ENCODE assay signal across 8 mouse cellular contexts in genomic region chr2:157605025-157605675, GRCm38 (mm10). TPM values are rescaled to one million over a fixed set of nuclear protein-coding genes. Genes with fewer than 3 reads are reported as not detected.
DNase-seq lines count a peak whose midpoint lies in the region; ATAC-seq lines count a peak whose summit lies in the region.

No protein-coding gene starts in this region.

- no peak overlapping the region for H3K4me3 ChIP-seq in limb, embryonic 11.5 days (ENCODE audit: low read depth, low read length)
- no peak overlapping the region for H3K4me3 ChIP-seq in stomach, embryonic 14.5 days (ENCODE audit: low read depth, low read length)

- H3K27me3 ChIP-seq in limb, embryonic 11.5 days (ENCODE audit: control insufficient read depth, insufficient read depth, low read length), result no peaks in the 10 kb centered on the region
- no peaks in the 10 kb centered on the region for H3K27me3 ChIP-seq in stomach, embryonic 14.5 days (ENCODE audit: control insufficient read depth, insufficient read depth, low read length)

- intact Hi-C loops in gastrocnemius, postnatal 36 days (cut with DNase I), result loop anchor here (2.0 to 5.0 kb wide), 3 partner anchors 337 to 602 kb away; no protein-coding TSS in a partner anchor

- 5% methylated on average over 18 of the region's 18 CpGs for WGBS in limb, embryonic 11.5 days
- WGBS in stomach, embryonic 14.5 days, result 5% methylated on average over 18 of the region's 18 CpGs

- no peak overlapping the region for H3K9ac ChIP-seq in limb, embryonic 11.5 days (ENCODE audit: low read length)
- H3K9ac ChIP-seq in stomach, embryonic 14.5 days (replicated peaks; ENCODE audit: low read depth, low read length), result 0 out of 2 replicates have a peak overlapping the region, but pooled peaks have one; percentile 4

- no peaks in the 10 kb centered on the region for H3K36me3 ChIP-seq in limb, embryonic 11.5 days (ENCODE audit: control insufficient read depth, insufficient read depth, low read length)
- H3K36me3 ChIP-seq in stomach, embryonic 14.5 days (ENCODE audit: control insufficient read depth, insufficient read depth, low read length), result no peaks in the 10 kb centered on the region

- no peaks in the 10 kb centered on the region for H3K9me3 ChIP-seq in limb, embryonic 11.5 days (ENCODE audit: control insufficient read depth, low read length)
- H3K9me3 ChIP-seq in stomach, embryonic 14.5 days (ENCODE audit: control insufficient read depth, low read depth, low read length), result no peaks in the 10 kb centered on the region

- no peak overlapping the region for H3K4me2 ChIP-seq in limb, embryonic 11.5 days (ENCODE audit: low read depth, severe bottlenecking)
- H3K4me2 ChIP-seq in stomach, embryonic 14.5 days (replicated peaks; ENCODE audit: low read depth, low read length), result no peak overlapping the region

- no peak overlapping the region for H3K27ac ChIP-seq in limb, embryonic 11.5 days (replicated peaks; ENCODE audit: low read depth, low read length)
- no peak overlapping the region for H3K27ac ChIP-seq in stomach, embryonic 14.5 days (ENCODE audit: low read length)

- peaks cover 2% of the 10 kb centered on the region; the same call in 1 of the 2 replicates for H3K4me1 ChIP-seq in limb, embryonic 11.5 days (ENCODE audit: control insufficient read depth, insufficient read depth, low read length)
- peaks cover 12% of the 10 kb centered on the region; the same call in 1 of the 2 replicates for H3K4me1 ChIP-seq in stomach, embryonic 14.5 days (ENCODE audit: control insufficient read depth, insufficient read depth, low read length)

- ATAC-seq in limb, embryonic 11.5 days (ENCODE audit: insufficient number of reproducible peaks, low FRiP score, low TSS enrichment, low read depth), result no peak
- ATAC-seq in stomach, embryonic 14.5 days (ENCODE audit: insufficient number of reproducible peaks, insufficient read depth, low FRiP score, low read depth), result no peak

- DNase-seq in 3134 (ENCODE audit: extremely low read depth, insufficient read length, low spot score), result peak; percentile 56
- DNase-seq in adrenal gland, adult 18-20 months (ENCODE audit: low spot score in 2 of 2), result peak; percentile 80 to 85
- DNase-seq in embryo, embryonic 10 days (ENCODE audit: low spot score), result peak; percentile 86
- DNase-seq in gastrocnemius, postnatal 36 days, result peak; percentile 54 to 65
- peak; percentile 77 for DNase-seq in kidney, adult 18-20 months
- DNase-seq in limb, embryonic 11.5 days (ENCODE audit: low spot score), result peak; percentile 91
- DNase-seq in neural tube, embryonic 10.5 days (ENCODE audit: extremely low spot score, low spot score), result peak; percentile 91

RNA-seq across cellular contexts. Expression of gene Blcap, which starts 34.1 kb away (rescaled TPM):
- total RNA-seq in adrenal gland, adult 18-20 months (2021), result 100 to 1,000 TPM in 1 of 2 experiments, 10 to 100 TPM in 1; 87.1 to 101 TPM
- 10 to 100 TPM; 25.4 to 25.6 TPM for total RNA-seq in gastrocnemius, postnatal 36 days (2021)
- 73.8 and 76.0 TPM in 2 replicates for polyA plus RNA-seq in limb, embryonic 11.5 days (2014; fragmentation: Nextera tagmentation; extraction: Ambion mirVana)
- polyA plus RNA-seq in stomach, embryonic 14.5 days (2014; fragmentation: Nextera tagmentation; extraction: Ambion mirVana), result 61.2 and 66.9 TPM in 2 replicates

RNA-seq across cellular contexts. Expression of gene Nnat, which starts 45.3 kb away (rescaled TPM):
- 100 to 1,000 TPM in 1 of 2 experiments, 10 to 100 TPM in 1; 49.7 to 198 TPM for total RNA-seq in adrenal gland, adult 18-20 months (2021)
- 1 to 10 TPM in 1 of 2 experiments, under 1 TPM in 1; 0.84 to 1.9 TPM for total RNA-seq in gastrocnemius, postnatal 36 days (2021)
- polyA plus RNA-seq in limb, embryonic 11.5 days (2014; fragmentation: Nextera tagmentation; extraction: Ambion mirVana), result 1,283 and 1,480 TPM in 2 replicates
- 350 and 400 TPM in 2 replicates for polyA plus RNA-seq in stomach, embryonic 14.5 days (2014; fragmentation: Nextera tagmentation; extraction: Ambion mirVana)

Comparison
In these comparisons a context has a peak if more than half of its experiments do, and no peak if none do; other contexts are left out.
1. RNA of gene Nnat, which starts 45.3 kb away (total RNA-seq): 49.7 to 198 TPM in adrenal gland, adult 18-20 months; 0.84 to 1.9 TPM in gastrocnemius, postnatal 36 days; every median in the first group is over 10 times any median in the second.
2. Peak in every context shown above with its lines, with median percentiles within 50 percentile points of each other: DNase-seq.